Mouse (Mus musculus) layer of hippocampus, postnatal 36 days (tissue): ENCODE data around the gene Elof1. TPM values are rescaled to one million over a fixed set of nuclear protein-coding genes. Genes with fewer than 3 reads are reported as not detected.
"Not testable (repeated sequence)": the region's sequence is repeated elsewhere in the genome, so short reads cannot be mapped to it uniquely, and the experiment has no call there.

Experiments used
- DNase-seq, 2 experiments: peaks; one replicate each; pipeline ENCODE4 v3.0.0; 2022
- total RNA-seq, 2 experiments: library from RNA; stranded (reverse); gene quantifications; 2 replicates each; pipeline ENCODE4 v1.2.3; 2021

Gene Elof1
- total RNA-seq, result 10 to 100 TPM; 53.5 to 57.9 TPM

DNA sequence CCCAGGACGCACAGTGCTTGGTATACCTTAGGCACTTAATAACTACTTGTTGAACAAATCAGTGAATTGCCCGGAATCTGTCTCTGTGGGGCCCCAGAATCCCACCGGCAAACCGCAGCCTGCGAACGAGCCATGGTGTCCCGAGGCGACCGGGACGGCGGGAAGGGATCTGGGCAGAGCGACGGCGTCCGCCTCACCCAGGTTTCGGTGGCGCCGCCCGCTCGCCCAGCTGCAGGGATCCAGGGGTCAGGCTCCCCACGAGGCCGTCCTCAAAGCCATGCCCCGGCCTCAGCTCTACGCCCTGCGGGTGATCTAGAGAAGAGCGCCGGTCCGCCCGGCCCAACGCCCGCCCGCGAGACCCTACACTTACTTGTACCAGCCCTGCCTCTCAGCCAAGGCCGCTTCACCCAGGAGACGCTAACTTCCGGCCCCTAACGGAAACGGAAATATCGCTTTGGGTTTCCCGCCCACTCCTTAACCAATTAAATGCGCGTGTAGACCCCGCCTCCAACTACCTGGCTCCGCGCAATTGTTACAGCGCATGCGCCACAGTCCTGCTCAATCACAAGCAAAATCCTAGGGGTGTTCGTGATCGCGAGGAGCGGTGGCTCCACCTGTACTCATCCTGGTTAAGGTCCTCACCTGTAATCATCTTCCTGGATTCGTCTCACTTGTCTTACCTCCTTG is at the start of gene Elof1:
Gene Elof1 (minus strand): TSS at position 433 of the 687 bp plus-strand sequence.
- DNase-seq, result peak; percentile 92 to 93

DNA sequence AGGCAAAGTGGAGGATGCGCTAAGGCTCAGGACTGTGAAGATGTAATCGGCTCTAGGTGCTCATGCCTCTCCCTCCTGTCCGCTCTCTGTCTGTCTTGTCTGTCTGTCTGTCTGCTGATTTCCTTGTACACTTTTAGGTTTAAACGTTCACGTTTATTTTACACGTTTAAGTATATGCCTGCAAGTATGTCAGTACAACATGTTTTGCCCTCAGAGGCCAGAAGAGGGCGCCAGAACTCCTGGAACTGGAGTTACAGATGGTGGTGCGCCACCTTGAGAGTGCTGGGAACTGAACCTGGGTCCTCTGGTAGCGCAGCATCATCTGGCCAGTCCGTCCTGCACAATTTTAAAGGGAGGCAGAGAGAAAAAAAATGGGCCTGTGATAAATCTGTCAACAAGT is 49.7 kb upstream of the Elof1 start:
- no peak for DNase-seq

DNA sequence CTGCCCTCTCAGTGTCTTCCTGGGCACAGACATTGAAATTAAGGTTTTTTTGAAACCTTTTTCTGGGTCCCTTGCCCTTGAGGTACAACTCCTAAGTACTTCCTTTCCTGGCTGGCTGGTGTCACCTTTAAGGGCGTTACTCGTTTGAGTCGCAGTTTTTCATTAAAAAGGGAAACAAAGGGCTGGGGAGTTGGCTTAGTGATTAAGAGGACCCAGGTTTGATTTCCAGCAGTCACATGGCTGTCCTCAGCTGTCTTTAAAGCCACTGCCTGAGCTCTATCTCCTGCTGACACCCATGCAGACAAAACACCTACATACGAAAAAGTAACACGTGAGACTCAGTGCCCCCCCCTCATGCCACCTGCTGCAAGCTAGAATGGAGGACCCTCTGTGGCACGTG is 49.0 kb upstream of the Elof1 start:
- DNase-seq, result no peak

DNA sequence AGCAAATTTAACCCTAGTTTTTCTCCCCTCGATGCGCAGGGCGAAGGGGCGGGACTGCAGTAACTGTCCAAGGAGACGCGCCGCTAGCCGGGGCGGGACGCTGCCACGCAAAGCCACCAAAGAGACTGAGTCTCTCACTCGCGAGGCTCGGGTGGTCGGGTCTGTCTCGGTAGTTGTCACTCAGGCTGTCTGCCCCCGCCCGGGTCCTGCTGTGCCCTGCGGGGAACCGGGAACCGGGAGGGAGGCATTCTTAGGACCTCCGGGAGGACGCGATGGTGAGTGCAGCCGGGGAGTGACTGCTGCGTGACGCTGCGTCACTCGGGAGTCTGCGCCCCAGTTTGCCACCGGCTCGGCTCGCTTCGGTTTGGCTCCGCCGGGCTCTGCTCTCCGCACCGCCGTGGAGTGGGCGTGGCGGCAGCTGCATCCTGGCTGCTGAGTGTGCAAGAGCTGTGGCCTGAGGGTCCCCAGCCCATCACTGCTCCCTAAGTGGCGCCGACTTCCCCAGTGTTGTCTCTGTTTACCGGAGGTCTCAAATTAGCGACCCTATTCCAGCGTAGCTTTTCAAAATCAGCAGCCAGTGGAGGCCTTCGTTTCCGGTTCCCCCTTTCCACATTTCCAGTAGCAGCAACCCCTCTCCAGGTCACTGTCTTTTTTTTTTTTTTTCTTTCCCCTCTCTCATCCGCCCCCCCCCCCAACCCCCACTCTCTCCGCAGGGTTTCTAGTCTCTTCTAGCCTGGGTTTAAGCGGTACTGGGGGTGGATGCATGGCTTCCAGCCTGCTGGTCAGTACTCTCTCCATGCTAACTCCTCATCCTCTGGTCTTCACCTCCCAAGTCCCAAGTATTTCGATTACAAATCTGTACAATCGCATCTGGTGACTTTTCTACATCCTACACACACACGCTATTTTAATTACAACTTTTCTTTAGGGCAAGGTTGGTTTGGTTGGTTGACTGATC is 48.0 kb upstream of the Elof1 start:
- DNase-seq, result peak; percentile 56 to 68

DNA sequence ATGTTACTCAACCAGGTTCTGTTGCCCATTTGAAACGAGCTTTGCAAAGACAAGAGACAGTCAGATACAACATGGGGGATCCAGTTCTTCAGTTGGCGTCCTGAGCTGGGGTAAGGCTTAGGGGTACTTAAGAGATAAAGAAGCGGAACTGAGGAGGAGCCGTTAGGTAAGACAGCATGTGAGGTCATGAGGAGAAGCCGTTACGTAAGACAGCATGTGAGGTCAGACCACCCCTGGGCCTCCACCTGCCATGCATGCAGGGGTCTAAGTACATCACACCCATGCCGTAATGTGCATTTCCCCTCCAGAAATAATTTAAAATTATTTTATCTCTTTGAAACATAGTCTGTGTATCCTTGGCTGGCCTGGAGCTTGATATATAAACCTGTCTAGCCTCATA is 45.9 kb upstream of the Elof1 start:
- no peak for DNase-seq

DNA sequence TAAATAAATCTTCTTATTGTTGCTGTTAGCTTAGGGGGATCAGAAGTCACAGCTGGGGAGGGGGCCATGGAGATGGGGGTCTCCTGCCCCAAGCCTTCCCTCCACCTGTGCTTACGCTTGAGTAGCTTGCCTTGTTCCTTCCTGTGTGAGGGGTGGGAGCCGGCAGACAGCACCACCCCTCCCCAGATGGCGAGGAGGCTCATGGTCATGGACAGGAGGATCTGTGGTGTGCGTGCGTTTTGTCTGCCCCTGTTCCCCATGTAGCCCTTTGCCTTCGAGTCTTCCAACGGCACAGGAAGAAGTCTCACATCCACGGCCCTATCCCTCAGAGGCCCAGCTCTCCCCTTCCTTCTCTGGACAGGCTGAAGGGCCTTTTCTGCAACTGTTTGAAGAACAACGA is 45.3 kb upstream of the Elof1 start:
- no peak for DNase-seq

DNA sequence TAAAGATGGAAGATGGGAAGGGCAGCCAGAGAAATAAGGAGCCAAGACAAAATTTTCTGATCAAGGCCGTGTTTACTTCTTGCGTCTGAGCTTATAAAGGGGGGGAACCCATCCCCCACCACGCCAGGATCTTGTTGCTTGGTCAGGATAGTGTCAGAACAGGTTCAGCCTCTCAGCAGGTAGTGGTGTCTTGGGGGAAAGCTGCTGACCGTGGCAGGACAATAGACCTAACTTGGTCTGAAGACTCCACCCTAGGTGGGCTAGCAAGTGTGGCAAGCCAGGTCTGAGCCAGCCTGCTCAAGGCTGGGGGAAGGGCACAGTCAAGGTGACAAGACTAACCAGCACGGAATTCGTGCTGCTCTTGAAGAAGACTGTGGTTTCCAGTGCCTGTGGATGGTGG is 44.3 kb upstream of the Elof1 start:
- DNase-seq, result no peak

DNA sequence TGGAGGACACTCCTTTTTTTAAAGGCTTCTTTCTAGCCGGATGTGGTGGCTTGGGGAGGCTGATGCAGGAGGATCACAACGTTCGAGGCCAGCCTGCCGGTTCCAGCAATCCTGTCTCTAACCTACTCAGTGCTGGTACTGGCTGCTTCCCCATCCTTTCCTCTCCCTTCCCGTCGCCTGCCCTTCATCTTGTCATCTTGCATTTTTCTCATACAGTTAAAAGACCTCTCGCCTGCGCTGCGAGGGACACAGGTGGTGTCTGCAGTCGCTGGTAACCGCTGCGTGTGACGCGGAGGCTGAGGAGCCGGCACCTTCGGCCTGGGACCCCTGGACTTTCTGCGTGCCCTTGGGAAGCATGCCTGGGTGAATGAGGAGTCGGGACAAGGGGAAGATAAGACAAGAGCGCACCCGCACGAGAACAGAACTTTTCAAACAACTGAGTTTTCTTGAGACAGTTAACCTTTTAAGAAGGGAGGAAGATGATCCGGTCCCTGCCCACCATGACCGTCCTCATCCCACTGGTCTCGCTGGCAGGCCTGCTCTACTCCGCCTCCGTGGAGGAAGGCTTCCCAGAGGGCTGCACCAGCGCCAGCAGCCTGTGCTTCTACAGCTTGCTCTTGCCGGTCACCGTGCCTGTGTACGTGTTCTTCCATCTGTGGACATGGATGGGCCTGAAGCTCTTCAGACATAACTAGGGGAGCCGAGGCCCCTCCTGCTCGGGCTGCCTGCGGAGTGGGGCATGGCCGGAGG is 40.7 kb upstream of the Elof1 start:
- peak in 1 of 2 experiments; percentile 20 for DNase-seq

DNA sequence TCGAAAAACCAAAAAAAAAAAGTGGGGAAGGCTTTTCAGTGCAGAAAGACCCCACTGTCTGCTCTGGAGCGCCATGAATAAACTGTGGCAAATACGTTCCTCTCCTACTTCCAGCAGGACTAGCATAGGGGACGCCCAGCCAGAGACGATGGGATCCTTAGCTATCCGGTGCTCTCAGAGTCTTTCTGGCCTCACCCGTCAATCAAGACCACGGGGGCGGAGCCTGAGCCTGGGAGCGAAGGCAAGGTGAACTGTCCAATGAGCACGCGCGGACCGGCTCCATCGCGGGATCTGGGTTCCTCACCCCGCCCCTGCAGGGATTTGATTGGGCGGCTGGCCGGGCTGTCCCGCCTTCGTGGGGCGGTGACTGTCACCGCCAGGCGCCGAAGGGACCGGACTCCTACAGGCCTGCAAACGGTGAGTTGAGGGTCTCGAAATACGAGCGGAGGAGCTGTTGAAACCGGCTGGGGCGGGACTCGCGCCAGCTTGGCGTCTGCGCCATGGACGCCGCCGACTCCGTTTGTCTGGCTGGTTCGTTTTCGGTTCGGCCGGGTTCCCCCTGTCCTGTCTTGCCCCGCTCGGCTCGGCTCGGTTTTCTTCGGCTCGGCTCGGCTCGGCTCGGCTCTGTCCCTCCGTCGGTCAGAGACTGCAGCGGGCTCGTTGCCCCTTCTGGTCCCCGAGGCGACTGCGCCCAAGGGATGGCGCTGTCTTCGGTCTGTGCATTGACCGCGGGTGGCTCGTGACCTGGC is 39.7 kb upstream of the Elof1 start, which contains the start of gene Pigyl:
Gene Pigyl (plus strand): TSS at position 350 of the 749 bp plus-strand sequence.
- peak; percentile 97 for DNase-seq

DNA sequence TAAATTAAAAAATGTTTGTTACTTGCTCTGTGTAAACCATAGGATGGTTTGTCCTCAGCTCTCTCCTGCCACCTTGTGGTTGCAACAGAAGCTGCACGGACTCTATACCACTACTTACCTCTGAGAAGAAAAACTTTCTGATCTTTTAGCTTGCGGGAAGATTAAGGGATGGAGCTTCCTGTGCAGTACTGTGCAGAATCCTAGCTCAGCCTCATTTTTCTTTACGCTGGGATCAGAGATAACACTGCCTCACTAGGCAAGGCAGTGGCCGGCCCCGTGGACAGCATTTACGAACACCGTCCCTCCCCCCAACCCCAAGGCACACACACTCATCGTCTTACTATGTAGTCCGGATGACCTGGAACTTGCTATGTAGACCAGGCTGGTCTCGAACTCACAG is 38.6 kb upstream of the Elof1 start:
- DNase-seq, result peak; percentile 30 to 56

DNA sequence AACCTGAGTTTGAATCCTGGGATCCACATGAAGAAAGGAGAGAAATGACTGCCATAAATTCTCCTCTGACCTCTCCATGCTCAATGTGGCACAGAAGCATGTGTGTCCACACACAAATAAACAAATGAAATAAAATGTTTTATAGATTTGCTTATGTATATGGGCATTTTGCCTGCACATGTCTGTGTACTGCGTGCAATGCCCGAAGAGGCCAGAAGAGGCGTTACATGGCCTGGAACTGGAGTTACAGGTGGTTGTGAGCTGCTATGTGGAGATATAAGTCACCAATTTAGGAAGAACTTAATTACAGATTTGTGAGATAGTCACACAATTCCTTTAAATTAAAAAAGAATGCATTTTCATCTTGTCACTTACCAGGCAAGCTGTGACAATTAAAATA is 36.8 kb upstream of the Elof1 start:
- DNase-seq, result no peak

DNA sequence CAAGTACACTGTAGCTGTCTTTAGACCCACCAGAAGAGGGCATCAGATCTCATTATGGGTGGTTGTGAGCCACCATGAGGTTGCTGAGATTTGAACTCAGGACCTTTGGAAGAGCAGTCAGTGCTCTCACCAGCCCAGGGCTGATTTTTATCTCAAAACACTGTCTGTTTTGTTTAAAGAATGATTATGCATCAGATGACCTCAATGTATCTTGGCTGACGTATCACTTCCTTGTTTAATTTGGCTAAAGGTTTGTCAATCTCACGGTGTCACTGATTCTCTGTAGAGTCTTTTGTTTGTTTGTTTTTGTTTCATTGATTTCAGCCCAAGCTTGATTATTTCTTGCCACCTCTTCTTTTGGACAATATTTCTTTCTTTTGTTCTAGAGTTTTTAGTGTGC is 34.0 kb upstream of the Elof1 start:
- DNase-seq, result no peak

DNA sequence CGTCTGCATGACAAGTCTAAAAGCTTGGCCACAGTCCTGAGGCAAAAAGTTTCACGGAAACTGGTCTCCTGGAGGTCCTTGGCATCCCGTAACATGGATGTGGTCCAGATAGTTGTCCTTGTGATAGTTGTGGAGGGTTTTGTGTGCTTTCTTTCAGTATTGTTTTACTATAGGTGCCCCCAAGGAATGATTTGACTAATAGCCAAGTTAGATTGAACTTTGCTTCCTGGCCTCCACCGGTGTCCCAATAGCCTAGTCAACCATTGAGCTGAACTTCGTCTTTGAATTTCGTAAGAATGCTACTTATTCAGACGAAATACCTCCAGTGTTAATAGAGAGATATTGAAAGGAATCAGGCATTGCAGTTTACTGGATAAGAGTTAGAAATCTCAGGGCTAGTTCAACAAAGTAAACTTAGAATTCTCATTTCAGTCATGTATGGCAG is 33.3 kb upstream of the Elof1 start:
- not testable (repeated sequence) for DNase-seq

DNA sequence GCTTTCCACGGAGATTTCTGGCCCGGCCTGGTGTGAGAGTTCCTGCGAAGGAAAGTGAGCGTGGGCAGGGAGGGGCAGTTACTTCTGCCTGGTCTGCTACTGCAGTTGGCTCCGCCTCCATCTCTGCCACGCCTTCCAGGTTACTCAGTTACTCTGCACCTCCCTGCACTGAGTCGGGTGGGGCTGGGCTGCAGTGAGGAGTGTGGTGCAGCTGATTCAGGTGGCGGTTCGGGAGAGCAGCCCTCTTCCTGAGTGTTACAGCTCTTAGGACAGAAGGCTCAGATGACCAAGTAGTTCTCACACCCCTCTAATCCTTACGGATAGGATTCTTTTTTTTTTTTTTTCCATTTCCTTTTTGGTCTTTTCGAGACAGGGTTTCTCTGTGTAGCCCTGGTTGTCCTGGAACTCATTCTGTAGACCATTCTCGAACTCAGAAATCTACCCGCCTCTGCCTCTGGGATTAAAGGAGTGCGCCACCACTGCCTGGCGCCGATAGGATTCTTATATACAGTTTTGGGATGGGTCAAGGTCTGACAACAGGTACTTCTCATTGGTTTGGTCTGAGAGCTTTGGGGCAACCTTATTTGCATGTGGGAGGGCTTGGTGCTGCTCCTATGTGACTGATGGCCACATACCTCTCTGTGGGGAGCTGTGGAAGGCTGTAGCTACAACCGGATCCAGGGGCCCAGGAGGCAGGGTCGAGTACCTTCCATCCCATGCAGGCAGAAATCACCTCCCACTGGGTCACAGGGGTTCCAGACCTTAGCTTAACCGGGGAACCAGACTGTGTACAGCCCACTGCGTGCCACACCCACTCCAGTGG is 32.7 kb upstream of the Elof1 start:
- DNase-seq, result no peak

DNA sequence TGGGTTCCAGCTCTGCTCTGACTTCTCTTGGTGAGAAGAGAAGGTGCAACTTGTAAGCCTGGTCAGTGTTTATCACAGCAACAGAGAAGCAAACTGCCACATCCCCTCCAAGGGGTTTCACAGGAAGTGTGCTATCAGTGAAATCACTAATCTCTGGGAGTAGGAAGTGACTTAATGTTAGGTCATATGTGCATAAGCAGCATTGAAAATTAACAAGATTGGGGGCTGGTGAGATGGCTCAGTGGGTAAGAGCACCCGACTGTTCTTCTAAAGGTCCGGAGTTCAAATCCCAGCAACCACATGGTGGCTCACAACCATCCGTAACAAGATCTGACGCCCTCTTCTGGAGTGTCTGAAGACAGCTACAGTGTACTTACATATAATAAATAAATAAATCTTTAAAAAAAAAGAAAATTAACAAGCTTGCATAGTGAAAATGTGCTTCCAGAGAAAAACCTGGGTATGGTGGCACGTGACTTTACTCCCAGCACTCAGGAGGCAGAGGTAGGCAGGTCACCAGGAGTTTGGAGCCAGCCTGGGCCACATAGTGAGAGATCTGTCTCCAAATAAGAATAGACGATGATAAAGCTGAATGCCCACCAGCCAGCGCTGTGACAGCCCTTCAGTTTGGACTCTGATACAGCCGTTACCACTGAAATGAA is 27.5 kb upstream of the Elof1 start:
- DNase-seq, result no peak

DNA sequence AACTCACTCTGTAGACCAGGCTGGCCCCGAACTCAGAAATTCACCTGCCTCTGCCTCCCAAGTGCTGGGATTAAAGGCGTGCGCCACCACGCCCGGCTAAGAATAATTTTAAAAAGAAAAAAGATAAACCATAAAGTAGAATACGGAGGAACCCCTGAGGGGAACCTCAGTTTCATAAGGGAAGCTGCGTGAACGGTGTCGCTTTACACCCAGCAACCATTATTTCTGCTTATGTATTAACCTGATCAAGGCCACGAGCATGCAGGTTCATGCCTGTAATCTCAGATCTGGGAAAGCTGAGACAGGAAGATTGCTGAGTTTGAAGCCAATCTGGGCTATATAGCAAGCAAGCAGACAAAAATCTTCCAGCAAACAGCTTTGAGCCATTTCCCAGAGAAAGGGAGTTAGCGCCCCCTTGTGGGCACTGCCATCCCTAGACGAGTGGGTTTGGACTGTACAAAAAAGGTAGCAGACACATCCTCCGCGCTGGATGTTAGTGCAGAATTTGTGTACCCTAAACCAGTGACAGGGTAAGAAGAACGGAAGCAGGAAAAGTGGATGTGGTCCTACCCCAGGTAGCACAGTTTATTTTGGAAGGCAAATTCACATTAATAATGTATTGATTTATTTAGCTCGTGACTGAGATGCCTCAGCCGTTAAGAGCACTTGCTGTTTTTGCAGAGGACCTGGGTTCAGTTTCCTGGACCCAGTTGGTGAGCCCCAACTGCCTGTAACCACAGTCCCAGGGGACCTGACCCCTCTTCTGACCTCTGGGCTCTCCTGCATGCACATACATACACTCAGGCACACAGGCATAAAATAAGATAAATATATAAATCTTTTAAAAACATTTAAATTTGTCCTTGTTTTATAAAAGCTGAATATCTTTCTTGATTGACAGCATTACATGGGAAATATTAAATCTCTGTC is 26.4 kb upstream of the Elof1 start:
- peak; percentile 85 for DNase-seq

DNA sequence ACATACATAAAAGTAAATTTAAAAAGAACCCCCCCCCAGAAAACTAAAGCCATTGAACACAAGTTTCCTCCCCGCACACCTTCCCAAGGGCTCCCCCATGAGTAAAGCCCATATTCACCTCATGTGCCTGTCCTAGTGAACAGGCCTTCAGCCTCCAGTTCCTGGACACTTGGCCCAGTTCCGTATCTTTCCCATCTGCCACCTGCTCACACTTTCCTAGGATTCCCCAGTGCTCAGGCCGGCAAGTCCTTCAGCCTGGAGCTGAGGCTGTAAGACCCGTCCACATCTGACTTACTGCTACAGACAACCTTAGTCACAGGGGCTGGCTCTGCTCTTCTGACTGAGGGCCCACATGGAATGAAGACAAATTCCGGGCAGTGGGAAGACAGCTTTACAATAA is 22.8 kb upstream of the Elof1 start:
- DNase-seq, result no peak

DNA sequence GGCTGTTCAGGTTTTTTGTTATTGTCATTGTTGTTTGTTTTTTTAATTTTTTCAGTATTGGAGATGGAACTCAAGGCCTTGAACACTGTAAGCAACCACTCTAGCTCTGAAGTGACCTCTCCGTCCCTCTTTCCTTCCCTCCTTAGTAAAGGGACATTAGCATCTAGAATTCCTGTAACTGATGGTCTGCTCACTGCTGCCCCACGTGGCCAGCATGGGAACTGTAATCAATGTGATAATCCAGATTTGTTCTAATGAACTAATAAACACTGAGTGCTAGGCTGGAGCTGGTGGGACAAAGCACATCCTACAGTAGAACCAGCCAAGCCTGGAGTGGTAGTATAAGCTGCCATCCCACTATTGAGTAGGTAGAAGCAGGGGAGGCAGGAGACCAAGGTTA is 21.5 kb upstream of the Elof1 start:
- DNase-seq, result no peak

DNA sequence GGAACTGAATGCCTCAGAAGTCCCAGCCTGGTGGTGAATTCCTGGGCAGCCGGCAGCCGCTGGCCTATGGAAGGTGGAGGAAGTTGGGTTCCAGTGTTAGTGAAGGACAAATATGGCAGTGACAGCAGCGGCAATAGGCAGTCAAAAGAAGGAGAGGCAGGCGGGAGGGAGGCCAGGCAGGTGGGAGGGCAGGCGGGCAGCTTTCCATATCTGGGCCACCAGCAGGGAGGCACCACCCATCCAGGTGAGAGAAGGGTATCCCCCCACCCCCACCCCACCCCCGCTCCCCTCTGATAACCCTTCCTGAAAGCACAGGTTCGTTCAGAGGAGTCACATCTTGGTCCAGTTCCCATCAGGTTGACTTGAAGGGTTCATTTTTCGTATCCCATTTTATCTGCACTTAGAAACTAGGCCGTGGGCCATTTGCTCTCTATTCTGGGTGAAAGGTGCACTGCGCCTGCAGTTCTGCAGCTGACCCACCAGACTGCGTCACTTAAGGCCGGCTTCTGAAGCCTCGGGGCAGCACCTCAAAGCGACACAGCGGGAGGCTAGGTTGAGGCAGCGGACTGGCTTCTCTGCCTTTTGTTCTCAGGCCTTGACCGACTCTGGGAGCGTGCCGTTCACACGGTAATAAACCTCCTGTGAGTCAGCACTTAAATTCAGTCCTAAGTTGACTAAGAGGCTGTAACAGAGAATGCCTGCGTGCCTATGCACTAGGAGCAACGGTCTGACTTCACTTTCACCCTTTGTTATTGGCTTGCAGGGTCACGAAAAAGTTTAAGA is 20.0 kb upstream of the Elof1 start:
- DNase-seq, result no peak
